Mouse (Mus musculus): ENCODE measurements around the gene Hoxb5.

Gene Hoxb5

DNA sequence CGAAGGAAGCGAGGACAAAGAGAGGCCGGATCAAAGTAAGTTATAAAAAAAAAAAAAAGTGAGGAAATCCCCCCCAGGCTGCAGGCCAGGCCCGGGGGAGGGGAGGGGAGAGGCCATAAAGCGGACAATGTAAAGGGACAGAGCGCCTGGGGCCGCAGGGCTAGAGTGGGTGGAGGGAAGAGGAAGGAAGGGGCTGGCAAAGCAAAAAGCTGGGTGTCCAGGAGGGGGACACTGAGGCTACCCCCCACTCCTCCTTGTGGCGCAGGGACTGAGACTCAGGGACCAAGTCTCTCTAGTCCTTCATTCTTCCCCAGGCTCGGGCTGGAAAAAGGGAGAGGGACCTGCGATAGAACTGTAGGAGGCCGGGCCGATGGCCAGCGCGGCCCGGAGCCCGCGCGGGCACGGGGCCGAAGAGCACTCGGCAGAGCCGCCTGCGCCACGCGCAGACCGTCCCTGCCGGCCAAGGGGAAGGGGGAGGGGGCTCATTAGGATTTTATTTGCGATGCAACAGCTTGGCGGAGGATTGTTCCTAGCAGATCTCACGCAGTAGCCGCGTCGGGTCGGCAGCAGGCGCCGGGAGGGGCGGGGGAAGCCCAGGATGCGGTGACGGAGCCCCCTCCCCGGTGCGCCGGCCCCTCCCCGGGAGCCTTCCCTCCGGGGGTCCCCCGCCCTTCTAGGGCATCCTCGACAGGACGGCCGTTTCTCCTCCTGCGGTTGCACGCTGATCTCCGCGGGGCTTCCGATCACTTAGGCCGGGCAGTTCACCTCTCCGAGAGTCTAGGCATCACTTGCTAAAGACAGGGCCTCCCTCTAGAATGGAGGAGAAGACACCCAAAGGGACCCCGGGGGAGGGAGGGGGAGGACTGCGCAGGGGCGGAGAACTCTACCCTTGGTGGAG is 30.9 kb upstream of the Hoxb5 start:
- in situ Hi-C loops (cut with MboI, MseI): no loop called here

DNA sequence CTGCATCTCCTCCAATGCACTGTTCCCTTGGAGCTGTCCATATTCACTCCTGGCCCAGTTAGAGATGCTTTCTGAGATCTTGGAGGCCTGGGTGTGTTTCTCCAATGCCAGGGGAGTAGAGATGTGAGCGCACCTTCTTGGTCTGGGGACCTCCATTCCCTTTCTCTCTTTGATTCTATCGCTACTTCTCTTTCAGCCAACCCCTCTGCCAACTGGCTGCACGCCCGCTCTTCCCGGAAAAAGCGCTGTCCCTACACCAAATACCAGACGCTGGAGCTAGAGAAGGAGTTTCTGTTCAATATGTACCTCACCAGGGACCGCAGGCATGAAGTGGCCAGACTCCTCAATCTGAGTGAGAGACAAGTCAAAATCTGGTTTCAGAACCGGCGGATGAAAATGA is 28.7 kb upstream of the Hoxb5 start:
- in situ Hi-C loops (cut with MboI, MseI): no loop called here

DNA sequence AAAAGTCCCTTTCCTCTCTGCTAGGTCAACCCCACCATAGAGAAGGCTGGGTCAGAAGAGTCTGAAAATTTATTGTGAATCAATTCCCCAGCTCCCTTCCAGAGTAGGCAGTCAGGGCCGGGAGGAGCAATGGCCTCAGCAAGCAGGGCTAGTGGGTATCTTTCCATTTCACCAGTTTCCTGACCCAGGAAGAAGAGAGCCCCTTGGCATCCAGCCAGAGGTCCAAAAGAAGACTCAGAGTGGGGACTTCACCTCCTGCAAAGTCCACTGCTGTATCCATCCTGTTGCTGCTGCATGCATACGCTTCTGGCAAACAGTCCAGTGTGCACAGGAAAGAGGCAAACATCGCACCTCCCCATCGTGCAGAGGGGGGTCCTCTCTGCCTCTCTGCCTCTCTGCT is 27.2 kb upstream of the Hoxb5 start:
- in situ Hi-C loops (cut with MboI, MseI): no loop called here

DNA sequence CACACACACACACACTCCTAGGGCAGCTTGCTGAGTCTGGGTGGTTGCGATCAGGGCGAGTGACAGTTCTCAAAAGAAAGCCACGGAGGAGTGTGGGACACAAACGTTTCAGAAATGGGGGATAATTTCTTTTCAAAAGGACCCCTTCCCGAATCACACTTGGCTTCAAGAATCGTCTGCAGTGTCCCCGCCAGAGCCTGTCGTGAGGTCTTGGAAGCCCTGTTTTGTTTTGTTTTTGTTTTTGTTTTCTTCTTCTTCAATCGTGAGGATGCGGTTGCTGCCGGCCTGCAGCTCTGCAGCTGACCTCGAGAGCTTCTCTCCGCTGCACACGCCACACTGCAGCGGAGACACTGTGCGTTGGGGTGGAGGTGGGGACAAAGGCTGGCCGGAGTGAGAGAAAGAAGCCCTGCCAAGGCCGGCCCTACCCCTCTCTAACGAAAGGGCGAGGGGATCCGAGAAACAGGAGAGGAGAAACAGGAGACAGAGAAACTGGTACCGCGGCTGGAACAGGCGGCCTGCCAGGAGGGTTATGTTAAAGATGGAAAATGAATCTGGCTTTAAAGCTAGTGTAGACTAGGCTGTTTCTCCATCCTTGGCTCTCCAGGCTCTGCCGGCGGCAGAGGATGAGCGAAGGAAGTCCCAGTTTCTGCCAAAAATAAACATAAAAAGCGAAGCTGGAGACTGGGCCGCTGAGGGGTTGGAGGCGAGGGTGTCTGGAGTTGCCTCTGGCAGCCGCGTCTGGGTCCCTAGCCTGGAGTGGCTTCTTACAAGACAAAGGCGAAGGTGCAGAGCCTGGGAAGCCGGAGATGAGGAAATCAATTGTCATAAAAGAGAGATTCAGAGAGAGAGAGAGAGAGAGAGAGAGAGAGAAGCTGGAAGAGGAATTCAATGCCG is 25.7 kb upstream of the Hoxb5 start:
- in situ Hi-C loops (cut with MboI, MseI): no loop called here

DNA sequence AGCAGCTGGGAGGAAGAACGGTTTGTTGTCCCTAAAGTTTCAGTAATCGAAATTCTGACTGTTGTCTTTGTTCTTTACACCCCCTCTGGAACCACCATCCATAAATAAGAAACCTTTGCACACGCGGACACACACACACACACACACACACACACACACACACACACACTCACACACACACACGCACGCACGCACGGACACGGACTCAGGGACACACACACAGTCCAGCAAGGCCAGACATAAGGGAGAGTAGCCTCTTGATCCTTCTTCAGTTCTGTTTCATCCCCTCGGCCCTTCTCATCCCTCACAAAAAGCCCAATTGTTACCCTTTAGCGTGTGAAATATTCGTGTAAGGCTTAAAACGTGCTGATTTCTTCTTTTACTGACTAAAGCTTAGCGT is 24.8 kb upstream of the Hoxb5 start:
- in situ Hi-C loops (cut with MboI, MseI): no loop called here

DNA sequence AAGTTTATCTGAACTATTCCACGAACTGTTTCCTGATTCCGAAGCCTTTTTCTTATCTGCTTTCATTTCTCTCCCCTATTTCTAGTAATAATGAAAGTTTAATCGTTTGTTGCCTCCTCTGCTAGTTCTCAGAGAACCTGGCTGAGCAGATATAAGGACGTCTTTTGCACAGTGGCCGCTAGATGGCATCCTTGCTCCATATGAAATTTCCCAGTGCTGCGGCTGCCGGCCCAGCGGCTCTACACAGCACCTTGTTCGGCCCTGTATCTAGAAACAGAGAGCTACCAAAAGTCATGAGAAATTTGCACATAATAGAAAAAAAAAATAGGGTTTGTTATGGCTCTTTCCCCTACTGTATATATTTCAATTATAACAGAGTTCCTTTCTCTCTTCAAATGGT is 24.4 kb upstream of the Hoxb5 start:
- in situ Hi-C loops (cut with MboI, MseI): no loop called here

DNA sequence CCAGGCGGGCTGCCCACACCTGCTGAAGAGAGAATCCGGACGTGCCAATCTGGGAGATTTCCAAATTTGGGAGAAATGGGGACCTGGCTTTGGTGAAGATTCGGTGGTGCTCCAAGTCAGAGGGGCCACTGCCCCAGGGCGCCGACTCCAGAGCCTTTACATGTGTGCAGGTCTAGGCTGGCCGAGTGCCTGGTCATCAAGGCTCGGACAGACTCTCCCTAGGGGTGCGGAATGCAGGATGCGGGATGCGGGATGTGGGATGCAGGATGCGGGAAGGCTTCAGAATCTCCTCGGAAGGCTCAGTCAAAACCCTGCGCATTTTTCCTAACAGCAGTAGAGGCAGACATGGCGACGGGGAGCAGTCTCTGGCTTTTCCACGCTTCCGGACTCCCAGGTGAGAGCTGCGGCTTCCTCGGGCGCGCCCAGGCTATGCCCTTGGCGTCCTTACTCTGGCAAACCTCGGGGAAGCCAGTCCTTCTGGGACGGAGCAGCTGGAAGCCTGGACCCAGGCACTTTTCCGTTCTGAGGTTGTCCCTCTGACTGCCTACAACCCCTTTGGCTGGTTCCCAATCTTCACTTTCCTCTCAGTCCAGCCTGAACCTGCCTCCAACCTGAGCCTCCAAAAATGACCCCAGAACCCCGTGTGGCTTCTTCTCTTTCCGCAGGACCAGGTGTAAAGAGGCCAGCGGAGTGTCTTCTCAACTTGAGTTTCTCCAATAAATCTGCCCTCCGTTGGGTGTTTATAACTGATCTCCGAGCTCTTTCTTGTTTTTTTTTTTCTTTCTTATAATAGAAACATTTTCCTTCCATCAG is 23.5 kb upstream of the Hoxb5 start:
- in situ Hi-C loops (cut with MboI, MseI): no loop called here

DNA sequence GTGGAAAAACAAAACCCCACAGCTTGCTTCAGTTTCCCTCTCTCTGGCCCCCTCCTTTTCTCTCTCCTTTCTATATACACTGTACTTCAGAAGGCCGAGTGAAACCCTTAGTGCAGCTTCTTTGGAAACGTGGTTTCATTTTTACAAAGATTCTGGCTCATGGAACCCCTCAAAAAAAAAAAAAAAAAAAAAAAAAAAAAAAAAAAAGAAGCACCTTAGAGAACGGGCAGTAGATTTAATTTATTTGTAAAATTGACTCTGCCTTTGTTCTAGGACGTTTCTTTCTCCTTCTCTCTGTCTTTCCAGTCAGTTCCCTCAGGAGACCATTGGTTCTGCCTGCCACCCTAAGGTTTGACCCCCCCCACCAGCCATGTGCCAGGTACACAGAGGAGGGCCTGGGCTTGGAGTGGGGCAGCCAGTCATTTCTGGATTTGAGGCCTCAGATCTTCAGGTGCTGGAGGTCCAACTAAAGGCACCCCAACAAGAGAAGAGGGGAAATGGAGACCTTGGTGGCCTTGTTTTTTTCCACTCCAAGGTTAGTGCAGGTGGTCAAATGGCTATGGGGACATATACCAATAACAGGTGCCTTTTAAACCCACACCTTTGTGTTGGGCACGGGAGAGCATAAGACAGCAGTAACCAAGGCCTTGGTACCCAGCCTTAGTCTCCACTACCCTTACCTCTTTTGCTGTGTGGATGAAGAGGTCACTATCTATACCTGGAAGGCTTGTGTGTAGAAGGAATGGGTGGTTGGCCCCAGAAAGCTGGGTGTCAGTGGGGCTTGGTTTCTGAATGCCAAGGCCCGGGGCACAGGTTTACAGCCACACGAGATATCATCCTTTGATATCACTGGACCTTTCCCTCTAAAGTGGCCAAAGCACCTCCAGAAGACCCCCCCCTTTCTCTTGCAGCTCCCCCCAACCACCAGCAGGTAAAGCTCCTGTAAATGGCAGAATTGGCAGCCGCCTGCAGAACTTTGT is 22.4 kb upstream of the Hoxb5 start:
- in situ Hi-C loops (cut with MboI, MseI): no loop called here

DNA sequence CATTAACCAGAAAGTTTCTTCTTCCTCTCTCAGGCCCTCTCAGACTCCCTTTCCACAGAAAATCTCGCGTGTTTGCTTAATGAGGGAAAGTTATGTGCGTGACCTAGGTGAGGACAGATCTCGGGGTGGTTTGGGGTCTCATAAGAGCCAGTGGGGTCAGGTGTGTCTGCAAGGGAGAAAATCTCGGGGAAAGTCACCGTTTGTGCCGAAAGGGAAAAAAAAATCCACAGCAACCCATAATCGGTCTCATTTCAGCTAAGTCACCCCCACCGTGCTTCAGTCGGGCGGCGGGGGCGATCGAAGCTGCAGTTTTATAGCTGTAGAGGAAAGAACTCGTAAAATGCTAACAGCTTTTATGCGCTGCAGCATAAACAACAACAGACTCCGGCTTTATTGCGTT is 21.7 kb upstream of the Hoxb5 start:
- in situ Hi-C loops (cut with MboI, MseI): no loop called here

DNA sequence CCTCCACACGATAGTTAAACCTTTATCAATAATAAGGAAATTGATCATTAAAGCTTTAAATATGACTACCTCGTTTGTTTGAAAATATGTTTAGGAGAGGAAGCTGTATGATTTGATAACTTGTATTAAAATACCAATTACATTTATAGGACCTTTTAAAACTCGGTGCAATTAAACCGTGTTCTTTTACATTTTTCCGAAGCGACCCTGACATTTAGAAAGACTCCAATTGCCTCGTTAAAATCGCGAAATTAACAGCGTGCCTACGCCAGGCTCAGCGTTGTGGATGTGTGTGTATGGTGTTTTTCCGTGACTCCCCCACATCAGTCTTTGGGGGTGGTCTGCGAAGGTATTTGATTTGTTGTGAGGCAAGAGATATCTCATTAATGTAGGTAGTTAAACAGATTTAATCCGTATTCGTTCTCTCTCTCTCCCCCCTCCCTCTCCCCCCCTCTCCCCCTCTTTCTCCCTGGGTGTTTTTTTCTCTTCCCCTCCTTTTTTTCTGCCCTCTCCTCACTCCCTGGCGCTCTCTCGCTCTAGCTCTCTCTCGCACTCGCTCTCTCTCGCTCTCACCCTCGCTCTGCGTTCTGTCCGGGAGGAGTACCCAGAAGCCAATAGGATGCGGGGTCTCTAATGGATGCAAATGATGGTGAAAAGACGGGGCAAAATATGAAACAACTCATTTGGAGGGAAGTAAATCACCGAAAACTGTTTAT is 21.1 kb upstream of the Hoxb5 start, which contains the start of gene Hoxb8:
Gene Hoxb8, plus strand, starts transcription at position 51 of the 716 bp plus-strand sequence.
- in situ Hi-C loops (cut with MboI, MseI): no loop called here

DNA sequence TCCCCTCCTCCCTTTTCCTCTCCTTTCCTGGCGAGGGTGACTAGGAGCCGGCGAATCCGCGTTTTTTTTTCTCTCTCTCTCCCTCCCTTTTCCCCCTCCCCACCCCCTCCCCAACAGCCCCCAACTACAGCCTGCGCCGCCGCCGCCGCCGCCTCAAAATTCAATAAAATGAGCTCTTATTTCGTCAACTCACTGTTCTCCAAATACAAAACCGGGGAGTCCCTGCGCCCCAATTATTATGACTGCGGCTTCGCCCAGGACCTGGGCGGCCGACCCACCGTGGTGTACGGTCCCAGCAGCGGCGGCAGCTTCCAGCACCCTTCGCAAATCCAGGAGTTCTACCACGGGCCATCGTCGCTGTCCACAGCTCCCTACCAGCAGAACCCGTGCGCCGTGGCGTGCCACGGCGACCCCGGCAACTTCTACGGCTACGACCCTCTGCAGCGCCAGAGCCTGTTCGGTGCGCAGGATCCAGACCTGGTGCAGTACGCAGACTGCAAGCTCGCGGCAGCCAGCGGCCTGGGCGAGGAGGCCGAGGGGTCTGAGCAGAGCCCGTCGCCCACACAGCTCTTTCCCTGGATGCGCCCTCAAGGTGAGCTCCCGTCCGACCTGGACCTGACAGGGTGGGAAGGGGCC is 20.2 kb upstream of the Hoxb5 start:
- in situ Hi-C loops (cut with MboI, MseI): no loop called here

DNA sequence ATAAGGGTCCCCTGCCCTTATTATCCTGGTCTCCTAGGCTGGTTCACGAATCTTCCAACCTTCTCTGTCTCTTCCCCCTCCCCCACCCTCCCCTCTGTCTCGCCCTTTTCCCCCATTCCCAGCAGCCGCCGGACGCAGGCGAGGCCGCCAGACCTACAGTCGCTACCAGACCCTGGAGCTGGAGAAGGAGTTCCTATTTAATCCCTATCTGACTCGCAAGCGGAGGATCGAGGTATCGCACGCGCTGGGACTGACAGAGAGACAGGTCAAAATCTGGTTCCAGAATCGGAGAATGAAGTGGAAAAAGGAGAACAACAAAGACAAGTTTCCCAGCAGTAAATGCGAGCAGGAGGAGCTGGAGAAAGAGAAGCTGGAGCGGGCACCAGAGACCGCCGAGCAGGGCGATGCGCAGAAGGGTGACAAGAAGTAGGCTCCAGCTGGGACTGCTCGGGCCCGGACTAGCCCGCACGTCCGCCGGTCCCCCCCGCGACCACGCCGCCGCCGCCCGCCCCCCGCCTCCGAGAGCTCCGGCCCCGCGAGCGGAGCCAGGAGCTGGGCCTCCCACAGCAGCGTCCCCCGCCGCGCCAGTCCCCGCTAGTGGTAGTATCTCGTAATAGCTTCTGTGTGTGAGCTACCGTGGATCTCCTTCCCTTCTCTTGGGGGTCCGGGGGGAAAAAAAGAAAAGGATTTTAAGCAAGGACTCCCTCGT is 18.9 kb upstream of the Hoxb5 start:
- in situ Hi-C loops (cut with MboI, MseI): no loop called here

DNA sequence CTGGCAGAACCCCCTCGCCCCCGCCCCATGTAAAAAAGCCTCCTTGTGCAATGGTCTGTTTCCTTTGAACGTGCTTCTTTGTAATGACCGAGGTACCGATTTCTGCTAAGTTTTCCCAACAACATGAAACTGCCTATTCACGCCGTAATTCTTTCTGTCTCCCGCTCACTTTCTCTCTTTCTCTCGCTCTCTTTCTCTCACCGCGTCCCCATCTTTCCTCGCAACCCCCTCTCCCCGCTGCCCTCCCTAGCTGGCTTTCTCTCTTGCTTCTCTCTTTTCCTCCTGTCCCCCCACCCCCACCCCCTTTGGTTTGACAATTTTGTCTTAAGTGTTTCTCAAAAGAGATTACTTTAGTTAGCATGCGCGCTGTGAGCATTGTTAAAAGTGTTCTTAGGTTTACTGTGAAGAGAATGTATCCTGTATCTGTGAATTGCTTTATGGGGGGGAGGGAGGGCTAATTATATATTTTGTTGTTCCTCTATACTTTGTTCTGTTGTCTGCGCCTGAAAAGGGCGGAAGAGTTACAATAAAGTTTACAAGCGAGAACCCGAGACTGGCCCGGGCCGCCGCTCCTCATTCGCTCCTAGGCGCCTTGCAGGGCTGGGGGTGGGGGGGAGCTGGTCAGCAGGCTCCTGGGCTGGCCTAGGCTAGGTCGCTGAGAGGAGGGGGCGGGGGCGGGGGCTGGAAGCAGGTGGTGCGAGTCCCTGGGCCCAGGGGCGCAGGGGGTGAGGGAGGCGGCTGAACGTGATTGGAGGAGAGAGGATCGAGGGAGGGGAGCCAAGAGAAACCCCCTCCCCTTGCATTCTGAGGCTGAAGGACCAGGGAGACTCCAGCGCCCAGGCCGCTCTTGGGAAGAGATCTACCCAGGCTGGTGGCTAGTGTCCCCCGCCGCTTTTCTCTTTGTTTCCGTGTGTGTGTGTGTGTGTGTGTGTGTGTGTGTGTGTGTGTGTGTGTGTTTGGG is 18.1 kb upstream of the Hoxb5 start:
- in situ Hi-C loops (cut with MboI, MseI): no loop called here

DNA sequence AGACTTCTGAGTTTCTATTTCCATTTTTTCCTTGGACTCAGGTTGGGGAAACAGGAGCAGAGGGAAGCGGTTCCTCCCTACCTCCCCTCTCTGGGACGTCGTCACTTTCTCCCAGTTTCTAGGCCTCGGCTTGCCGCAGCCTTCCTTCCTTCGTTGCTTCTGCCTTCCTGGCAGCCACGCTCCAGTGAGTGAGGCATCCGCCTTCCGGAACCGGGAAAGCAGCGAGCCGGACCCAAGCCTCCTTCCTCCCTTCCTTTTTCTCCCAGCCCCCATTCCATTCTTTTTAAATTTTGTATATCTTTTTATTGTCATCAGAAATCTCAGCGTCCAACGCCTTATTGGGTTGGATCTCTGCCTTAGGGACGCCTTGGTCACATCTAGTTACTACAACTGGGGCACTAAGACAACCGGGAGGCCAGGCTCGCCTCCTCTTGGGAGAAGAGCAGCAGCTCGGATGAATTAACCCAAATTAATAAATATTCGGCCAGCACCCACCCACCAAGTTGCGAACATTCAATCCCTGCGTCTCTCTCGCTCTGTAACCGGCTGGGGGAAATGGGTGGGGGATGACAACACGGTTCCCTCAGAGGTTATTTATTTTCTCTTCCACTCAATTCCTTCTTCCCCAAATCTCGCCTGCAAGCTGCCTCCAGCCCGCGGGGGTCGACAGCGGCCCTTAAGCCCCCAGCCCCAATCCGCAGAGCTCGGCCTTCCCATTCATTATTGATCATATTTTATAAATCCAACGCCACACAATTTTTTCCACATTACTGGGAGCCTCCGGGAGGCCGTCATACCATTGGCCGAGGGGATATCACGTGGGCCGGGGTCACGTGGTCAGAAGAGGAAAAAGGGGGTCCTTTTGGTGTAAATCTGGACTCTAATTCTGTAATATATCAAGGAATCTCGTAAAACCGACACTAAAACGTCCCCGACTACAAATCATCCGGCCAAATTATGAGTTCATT is 17.1 kb upstream of the Hoxb5 start, which contains the start of gene Hoxb7:
Gene Hoxb7, plus strand, starts transcription at position 853 of the 968 bp plus-strand sequence.
- in situ Hi-C loops (cut with MboI, MseI): no loop called here

DNA sequence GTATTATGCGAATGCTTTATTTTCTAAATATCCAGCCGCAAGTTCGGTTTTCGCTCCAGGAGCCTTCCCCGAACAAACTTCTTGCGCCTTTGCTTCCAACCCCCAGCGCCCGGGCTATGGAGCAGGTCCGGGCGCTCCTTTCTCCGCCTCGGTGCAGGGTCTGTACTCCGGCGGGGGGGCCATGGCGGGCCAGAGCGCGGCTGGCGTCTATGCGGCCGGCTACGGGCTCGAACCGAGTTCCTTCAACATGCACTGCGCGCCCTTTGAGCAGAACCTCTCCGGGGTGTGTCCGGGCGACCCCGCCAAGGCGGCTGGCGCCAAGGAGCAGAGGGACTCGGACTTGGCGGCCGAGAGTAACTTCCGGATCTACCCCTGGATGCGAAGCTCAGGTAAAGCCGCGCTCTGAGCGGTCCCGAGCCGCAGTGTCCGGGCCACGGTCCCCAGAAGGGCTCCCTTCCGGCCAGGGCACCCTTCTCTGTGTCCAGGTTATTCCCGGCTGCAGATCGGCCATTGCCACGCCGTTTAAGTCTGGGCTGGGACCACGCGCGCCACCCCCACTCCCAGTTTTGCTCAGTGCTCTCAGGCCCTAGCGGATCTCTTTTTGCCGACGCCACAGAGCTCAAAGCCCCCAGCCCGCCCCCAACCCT is 16.3 kb upstream of the Hoxb5 start:
- in situ Hi-C loops (cut with MboI, MseI): no loop called here

DNA sequence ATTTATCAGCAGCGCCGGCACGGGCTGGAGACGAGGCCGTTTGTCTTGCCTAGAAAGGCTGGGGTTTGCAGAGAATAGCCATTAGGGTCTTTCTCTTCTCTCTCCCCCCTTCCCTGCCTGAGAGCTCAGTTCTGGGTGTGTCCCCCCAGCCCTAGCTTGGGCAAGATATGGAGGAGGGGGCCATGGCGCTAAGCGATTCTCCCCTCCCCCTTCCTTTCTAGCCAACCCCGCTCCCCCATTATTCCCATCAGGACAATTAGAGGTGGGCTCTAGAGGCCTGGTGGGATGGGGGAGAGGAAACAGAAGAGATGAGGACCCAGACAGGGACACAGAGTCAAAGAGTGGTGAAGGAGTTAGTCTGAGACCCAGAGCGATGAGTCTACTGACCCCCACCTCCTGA is 15.7 kb upstream of the Hoxb5 start:
- in situ Hi-C loops (cut with MboI, MseI): no loop called here

Measured in regulatory T cell (primary cell).